Mouse (Mus musculus) midbrain, embryonic 15.5 days (tissue): ENCODE measurements around the gene BC049352. TPM values are rescaled to one million over a fixed set of nuclear protein-coding genes. Genes with fewer than 3 reads are reported as not detected.

Experiments used
- ATAC-seq: fragments of 200-750 bp; cut with Nextera tagmentation; replicated peaks from 2 replicates; pipeline ENCODE4 v1.8.0; 2017; ENCODE audit warnings: moderate TSS enrichment
- H3K27ac ChIP-seq: fragments of 300-500 bp; sonication (generic); 2 replicates; pipeline ENCODE4 v1.5.1; 2015; ENCODE audit warnings: mild to moderate bottlenecking, inconsistent platforms
- H3K27me3 ChIP-seq: fragments of 300-500 bp; sonication (generic); replicated peaks from 2 replicates; pipeline ENCODE4 v1.6.1; 2015; ENCODE audit warnings: inconsistent platforms
- H3K36me3 ChIP-seq: fragments of 300-500 bp; sonication (generic); replicated peaks from 2 replicates; pipeline ENCODE4 v1.6.1; 2015; ENCODE audit warnings: inconsistent platforms
- H3K4me1 ChIP-seq: fragments of 300-500 bp; sonication (generic); 2 replicates; pipeline ENCODE4 v1.6.1; 2015; ENCODE audit warnings: inconsistent platforms
- H3K4me2 ChIP-seq: fragments of 300-500 bp; sonication (generic); 2 replicates; pipeline ENCODE4 v1.6.1; 2015; ENCODE audit warnings: inconsistent platforms, mild to moderate bottlenecking, moderate library complexity
- H3K4me3 ChIP-seq: fragments of 300-500 bp; sonication (generic); 2 replicates; pipeline ENCODE4 v1.5.1; 2015; ENCODE audit warnings: mild to moderate bottlenecking, inconsistent platforms
- H3K9ac ChIP-seq: fragments of 300-500 bp; sonication (generic); 2 replicates; pipeline ENCODE4 v1.6.1; 2015; ENCODE audit warnings: mild to moderate bottlenecking, inconsistent platforms
- H3K9me3 ChIP-seq: fragments of 300-500 bp; sonication (generic); 2 replicates; pipeline ENCODE4 v1.6.1; 2016; ENCODE audit warnings: inconsistent platforms
- WGBS: fragments of 180-500 bp; shearing (Covaris S2); methylation state at CpG from one replicate; pipeline ENCODE4 v1.1.7; 2015; ENCODE audit warnings: mixed read lengths; 5-methylcytosine and 5-hydroxymethylcytosine counted together
- polyA plus RNA-seq: library from polyadenylated mRNA; unstranded; fragments of >200 nt; fragmentation: Nextera tagmentation; extraction: Ambion mirVana; gene quantifications from 2 replicates; pipeline ENCODE4 v1.2.1, GENCODE M21; 2015

Gene BC049352
- polyA plus RNA-seq, 1 experiment from 2014 or later = not detected

GRCm38 (mm10) chr9:45197549-45197948, 15.7 kb downstream of the BC049352 start:
- Histone ChIP-seq H3K9ac (no peak overlapping the region), H3K4me3 (no peak overlapping the region), H3K36me3 (no peaks in the 10 kb centered on the region), H3K27ac (no peak overlapping the region), H3K4me2 (no peak overlapping the region), H3K4me1 (no peaks in the 10 kb centered on the region), H3K9me3 (no peaks in the 10 kb centered on the region), H3K27me3 (no peaks in the 10 kb centered on the region)
- WGBS = 88% methylated on average over 5 of the region's 5 CpGs
- ATAC-seq = no peak

DNA sequence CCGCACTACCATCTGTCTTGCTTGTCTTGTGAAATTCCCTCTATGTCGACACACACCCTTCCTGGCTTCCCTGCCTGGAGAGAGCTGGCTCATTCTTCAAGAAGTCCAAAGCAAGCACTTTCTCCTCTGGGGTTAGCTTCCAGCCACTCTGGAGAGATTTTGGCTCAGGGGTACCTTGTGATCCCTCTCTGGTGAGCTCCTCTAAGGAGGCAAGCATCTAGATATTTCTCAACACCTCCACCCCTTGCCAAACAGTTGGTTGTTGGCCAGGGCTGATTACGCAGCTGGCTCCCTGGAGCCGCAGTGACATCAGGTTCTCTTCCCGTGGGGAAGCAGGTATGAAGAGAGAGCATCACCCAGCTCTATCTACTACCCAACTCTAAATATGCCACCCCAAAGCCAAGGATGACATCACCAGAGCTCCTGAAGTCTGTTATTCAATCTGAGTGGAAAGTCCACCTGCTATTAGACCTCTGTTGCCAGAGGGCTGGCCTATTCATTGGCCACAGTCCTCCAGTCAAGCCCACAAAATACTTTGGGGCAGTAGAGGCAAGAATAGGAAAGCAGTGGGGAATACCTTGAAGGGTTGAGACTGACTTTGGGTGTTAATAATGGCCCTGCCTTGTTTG, 19.6 kb downstream of the BC049352 start:
- Histone ChIP-seq H3K4me3 (no peak overlapping the region), H3K27ac (no peak overlapping the region), H3K4me2 (no peak overlapping the region), H3K9ac (no peak overlapping the region), H3K9me3 (no peaks in the 10 kb centered on the region), H3K27me3 (no peaks in the 10 kb centered on the region), H3K4me1 (no peaks in the 10 kb centered on the region), H3K36me3 (no peaks in the 10 kb centered on the region)
- 86% methylated on average over 5 of the region's 5 CpGs for WGBS
- ATAC-seq = no peak

- no peak overlapping the region for H3K27ac ChIP-seq
- no peaks in the 10 kb centered on the region for H3K9me3 ChIP-seq
- H3K4me2 ChIP-seq = no peak overlapping the region
- no peaks in the 10 kb centered on the region for H3K4me1 ChIP-seq
- H3K9ac ChIP-seq = no peak overlapping the region
- 73% methylated on average over 9 of the region's 9 CpGs for WGBS
- H3K27me3 ChIP-seq = no peaks in the 10 kb centered on the region
- ATAC-seq = no peak
- no peaks in the 10 kb centered on the region for H3K36me3 ChIP-seq
- H3K4me3 ChIP-seq = no peak overlapping the region
These were observed 20.4 kb downstream of the BC049352 start for GRCm38 (mm10) chr9:45202021-45202798.

DNA sequence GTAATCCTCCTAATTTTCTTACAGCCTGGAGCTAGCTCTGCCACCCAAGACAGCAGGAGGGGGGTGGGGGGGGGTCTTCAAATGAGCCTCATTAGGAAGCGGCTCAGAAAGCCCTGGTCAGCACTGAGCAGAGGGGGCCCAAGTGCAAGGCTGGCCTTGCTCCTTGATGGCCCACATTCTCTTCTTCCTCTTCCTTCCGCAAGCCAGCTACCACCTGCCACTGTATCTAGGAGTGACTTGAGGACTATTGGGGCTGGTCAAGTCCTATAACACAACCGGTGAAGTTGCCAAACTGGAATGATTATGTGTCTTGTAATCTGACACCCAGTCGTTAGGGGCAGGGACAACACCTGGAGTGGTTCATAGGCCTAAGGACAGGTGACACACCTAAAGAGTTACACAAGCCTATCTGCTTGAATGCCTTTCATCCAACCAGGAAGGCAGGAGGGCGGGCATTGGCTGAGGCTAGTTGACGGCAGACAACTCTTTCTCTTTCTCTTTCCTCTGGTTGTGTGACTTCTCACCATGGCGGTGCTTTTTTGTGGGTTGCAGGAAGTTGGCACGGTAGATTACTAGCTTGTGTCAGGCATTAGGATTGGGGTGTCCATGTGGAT, 22.1 kb downstream of the BC049352 start, which contains the start of gene Tmprss4:
TSS of gene Tmprss4 (minus strand) at position 296 of the 614 bp plus-strand sequence.
- Histone ChIP-seq H3K9ac (no peak within 1 kb of the TSS), H3K4me2 (no peak within 1 kb of the TSS), H3K9me3 (no peaks in the 10 kb centered on the region), H3K4me3 (no peak within 1 kb of the TSS), H3K36me3 (no peaks in the 10 kb centered on the region), H3K4me1 (no peaks in the 10 kb centered on the region), H3K27ac (no peak within 1 kb of the TSS), H3K27me3 (no peaks in the 10 kb centered on the region)
- ATAC-seq = no peak
- 82% methylated on average over 8 of the region's 8 CpGs for WGBS

DNA sequence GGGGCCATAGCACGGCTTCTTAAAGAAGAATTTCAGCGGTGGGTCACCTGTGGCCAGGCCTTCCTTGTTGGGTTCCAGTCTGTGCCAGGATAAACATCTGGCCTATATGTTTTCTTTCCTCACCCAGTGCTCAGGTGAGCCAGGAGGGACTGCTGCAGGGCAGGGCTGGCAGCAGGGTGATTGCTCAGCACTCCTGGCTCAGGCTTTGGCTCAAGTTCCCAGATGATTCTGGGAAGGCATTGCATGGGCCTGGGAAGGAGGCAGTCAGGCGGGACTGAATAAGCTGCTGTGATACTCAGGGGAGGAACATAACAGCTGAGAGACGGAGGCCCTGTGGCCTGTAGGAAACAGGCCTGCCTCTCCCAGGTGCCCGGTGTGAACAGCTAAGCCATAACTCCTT, 23.3 kb downstream of the BC049352 start:
- Histone ChIP-seq H3K9me3 (no peaks in the 10 kb centered on the region), H3K4me1 (no peaks in the 10 kb centered on the region), H3K9ac (no peak overlapping the region), H3K27ac (no peak overlapping the region), H3K4me3 (no peak overlapping the region), H3K4me2 (no peak overlapping the region), H3K27me3 (no peaks in the 10 kb centered on the region), H3K36me3 (no peaks in the 10 kb centered on the region)
- 81% methylated on average over 5 of the region's 5 CpGs for WGBS
- ATAC-seq = no peak

DNA sequence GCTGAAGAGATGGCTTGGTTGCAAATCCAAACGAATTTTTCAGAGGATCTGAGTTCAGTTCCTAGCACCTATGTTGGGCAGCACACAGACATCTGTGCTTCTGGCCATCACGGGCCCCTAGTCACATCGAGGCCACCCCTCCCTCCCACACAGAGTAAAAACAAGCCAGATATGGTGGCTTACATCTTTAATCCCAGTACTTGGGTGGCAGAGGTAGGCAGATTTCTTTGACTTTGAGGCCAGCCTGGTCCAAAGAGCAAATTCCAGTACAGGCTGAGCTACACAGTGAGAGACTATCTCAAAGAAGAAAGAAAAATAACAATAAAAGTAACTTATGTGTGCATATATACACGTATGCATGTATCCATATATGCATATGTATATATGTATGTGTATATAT, 24.3 kb downstream of the BC049352 start:
- H3K4me2 ChIP-seq = no peak overlapping the region
- H3K4me1 ChIP-seq = no peaks in the 10 kb centered on the region
- no peak overlapping the region for H3K4me3 ChIP-seq
- H3K9me3 ChIP-seq = no peaks in the 10 kb centered on the region
- H3K27ac ChIP-seq = no peak overlapping the region
- ATAC-seq = no peak
- WGBS = 76% methylated on average over 4 of the region's 4 CpGs
- H3K9ac ChIP-seq = no peak overlapping the region
- no peaks in the 10 kb centered on the region for H3K27me3 ChIP-seq
- H3K36me3 ChIP-seq = no peaks in the 10 kb centered on the region

- H3K27ac ChIP-seq = no peak overlapping the region
- H3K4me1 ChIP-seq = no peaks in the 10 kb centered on the region
- 86% methylated on average over 7 of the region's 7 CpGs for WGBS
- no peaks in the 10 kb centered on the region for H3K27me3 ChIP-seq
- no peak overlapping the region for H3K4me2 ChIP-seq
- no peaks in the 10 kb centered on the region for H3K36me3 ChIP-seq
- no peak overlapping the region for H3K4me3 ChIP-seq
- H3K9ac ChIP-seq = no peak overlapping the region
- ATAC-seq = no peak
- H3K9me3 ChIP-seq = no peaks in the 10 kb centered on the region
These were observed 25.4 kb downstream of the BC049352 start for GRCm38 (mm10) chr9:45207015-45207743.

GRCm38 (mm10) chr9:45212001-45212400, 30.2 kb downstream of the BC049352 start:
- no peaks in the 10 kb centered on the region for H3K9me3 ChIP-seq

DNA sequence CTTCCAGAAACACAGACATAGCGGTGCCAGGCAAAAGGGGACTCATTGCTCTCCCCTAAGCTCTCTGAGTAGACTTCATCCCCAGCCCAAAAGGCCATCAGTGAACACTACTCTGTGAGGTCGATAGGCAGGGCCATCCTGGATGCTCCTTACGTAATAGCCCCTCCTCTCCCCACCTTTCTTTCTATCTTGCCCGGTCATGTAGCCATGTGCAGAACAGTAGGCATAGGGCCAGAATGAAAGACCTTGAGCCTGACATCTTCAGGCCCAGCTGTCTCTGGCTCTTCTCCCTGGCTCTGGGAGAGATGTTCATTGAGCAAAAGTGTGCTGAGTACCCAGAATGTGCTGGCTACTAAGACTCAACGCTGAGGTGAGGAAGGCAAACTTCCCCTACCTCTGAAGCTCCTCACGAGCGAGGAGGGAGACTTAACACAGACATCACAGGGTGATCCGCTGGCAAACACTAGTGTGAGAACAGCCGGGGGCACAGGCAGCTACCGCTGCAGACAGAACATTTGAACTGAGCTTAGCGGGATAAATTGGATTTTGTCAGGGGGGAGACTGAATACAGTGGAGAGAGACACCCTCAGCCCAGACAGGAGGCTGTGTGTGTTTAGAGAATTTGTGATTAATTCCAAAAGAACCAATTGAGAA, 33.8 kb downstream of the BC049352 start:
- Histone ChIP-seq H3K9me3 (no peaks in the 10 kb centered on the region), H3K4me3 (no peak overlapping the region), H3K36me3 (no peaks in the 10 kb centered on the region), H3K27ac (no peak overlapping the region), H3K27me3 (no peaks in the 10 kb centered on the region), H3K4me1 (0 out of 2 replicates have a peak, but pooled peaks cover 4% of the 10 kb centered on the region), H3K9ac (no peak overlapping the region), H3K4me2 (no peak overlapping the region)
- ATAC-seq = no peak
- 59% methylated on average over 11 of the region's 11 CpGs for WGBS

More at GRCm38 (mm10) chr9:45212001-45212400, 30.2 kb downstream of the BC049352 start:
- Histone ChIP-seq H3K9ac (no peak overlapping the region), H3K4me1 (0 out of 2 replicates have a peak, but pooled peaks cover 4% of the 10 kb centered on the region), H3K27ac (no peak overlapping the region), H3K4me2 (no peak overlapping the region), H3K27me3 (no peaks in the 10 kb centered on the region), H3K4me3 (no peak overlapping the region), H3K36me3 (no peaks in the 10 kb centered on the region)
- ATAC-seq = no peak
- 67% methylated on average over 6 of the region's 6 CpGs for WGBS

DNA sequence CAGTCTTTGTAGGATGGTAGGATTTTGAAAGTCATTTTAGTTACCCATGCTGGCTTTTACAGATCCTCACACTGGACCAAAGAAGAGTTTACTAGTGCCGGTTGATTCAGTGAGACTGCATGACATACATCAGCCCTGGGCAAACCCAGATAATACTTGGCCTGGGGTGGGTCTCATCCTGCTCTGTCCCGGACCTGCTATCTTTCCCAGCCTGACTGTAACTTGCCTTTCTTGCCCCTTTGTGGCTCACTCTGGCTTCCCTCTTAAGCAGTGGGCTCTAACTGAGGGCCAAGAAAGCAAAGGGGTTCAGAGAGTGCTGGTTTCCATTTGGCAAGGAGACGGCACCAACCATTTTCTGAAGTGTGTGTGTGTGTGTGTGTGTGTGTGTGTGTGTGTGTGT, 37.8 kb downstream of the BC049352 start:
- no peak overlapping the region for H3K27ac ChIP-seq
- WGBS = 88% methylated on average over 3 of the region's 3 CpGs
- H3K9me3 ChIP-seq = no peaks in the 10 kb centered on the region
- no peak for ATAC-seq
- H3K27me3 ChIP-seq = no peaks in the 10 kb centered on the region
- H3K9ac ChIP-seq = no peak overlapping the region
- H3K4me1 ChIP-seq = 0 out of 2 replicates have a peak, but pooled peaks cover 4% of the 10 kb centered on the region
- no peak overlapping the region for H3K4me3 ChIP-seq
- no peaks in the 10 kb centered on the region for H3K36me3 ChIP-seq
- H3K4me2 ChIP-seq = no peak overlapping the region

- no peak for ATAC-seq
- WGBS = 16% methylated on average over 6 of the region's 6 CpGs
These were observed 39.8 kb downstream of the BC049352 start for GRCm38 (mm10) chr9:45221567-45221966.

DNA sequence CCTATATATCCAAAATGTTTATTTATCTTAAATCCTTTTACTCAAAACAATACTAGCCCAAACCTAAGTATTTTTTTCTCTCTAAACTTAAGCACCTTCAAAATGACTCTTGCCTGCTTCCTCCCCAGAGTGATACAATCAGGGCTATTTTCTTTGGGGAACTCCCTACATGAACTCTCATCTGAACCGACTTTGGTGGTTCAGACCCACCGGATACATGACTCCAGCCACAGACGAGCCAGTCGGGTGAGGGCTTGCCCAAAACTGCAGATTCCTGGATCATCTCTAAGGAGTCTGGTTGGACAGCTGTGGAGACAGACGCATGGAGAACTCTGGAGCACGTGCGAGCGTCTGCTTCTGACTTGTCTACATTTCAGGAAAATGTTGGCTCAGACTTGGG, 47.6 kb downstream of the BC049352 start:
- Histone ChIP-seq H3K27me3 (no peaks in the 10 kb centered on the region), H3K36me3 (no peaks in the 10 kb centered on the region), H3K4me1 (no peaks in the 10 kb centered on the region), H3K4me2 (no peak overlapping the region), H3K27ac (no peak overlapping the region), H3K9me3 (no peaks in the 10 kb centered on the region), H3K4me3 (no peak overlapping the region), H3K9ac (no peak overlapping the region)
- 90% methylated on average over 8 of the region's 8 CpGs for WGBS
- no peak for ATAC-seq

More at GRCm38 (mm10) chr9:45221567-45221966, 39.8 kb downstream of the BC049352 start:
- Histone ChIP-seq H3K9me3 (no peaks in the 10 kb centered on the region), H3K27ac (no peak overlapping the region), H3K4me3 (no peak overlapping the region), H3K27me3 (no peaks in the 10 kb centered on the region), H3K9ac (no peak overlapping the region), H3K4me2 (no peak overlapping the region), H3K36me3 (no peaks in the 10 kb centered on the region), H3K4me1 (no peaks in the 10 kb centered on the region)
